Comparison of ENCODE assay signal across 16 mouse cellular contexts in the genomic region with DNA sequence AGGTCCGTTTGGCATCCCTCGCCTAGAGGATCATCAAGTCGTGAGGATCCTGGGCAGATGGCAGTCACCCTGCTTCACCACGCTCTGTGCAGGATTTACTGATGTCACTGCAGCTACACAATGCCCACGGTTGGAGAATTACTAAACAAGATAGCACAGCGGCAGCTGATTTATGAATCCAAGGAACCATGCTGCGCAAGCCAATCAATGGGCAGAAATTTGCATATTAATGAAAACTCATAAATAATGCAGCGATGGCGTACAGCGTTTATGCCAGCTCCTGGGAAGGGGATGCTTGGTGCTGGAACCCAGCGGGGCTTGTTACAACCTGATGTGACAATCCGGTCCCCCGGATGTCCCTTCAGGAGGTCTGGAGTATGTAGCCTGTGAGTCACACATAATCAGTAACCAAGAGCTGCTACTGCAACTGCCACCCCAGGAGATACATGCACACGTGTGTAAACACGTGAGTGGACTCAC. TPM values are rescaled to one million over a fixed set of nuclear protein-coding genes. Genes with fewer than 3 reads are reported as not detected.
DNase-seq lines count a peak whose midpoint lies in the region; ATAC-seq lines count a peak whose summit lies in the region.
"Had no signal": no experiment of that assay in that cellular context is flagged by ENCODE, and none has a peak within 500 bp of the region (broad histone marks: within the 10 kb centered on the region; RNA-seq: fewer than 3 reads in every experiment).

No protein-coding gene starts in this region.

- peaks cover 18% of the 10 kb centered on the region for H3K4me1 ChIP-seq in forebrain, embryonic 16.5 days (replicated peaks; ENCODE audit: control insufficient read depth, insufficient read depth, low read length)
- peaks cover 20% of the 10 kb centered on the region for H3K4me1 ChIP-seq in midbrain, embryonic 15.5 days
- 0 out of 2 replicates have a peak, but pooled peaks cover 7% of the 10 kb centered on the region for H3K4me1 ChIP-seq in kidney, embryonic 16.5 days (ENCODE audit: insufficient read depth, low read length)
- H3K4me1 ChIP-seq: heart, embryonic 13.5 days had no signal

- DNase-seq in cerebellum, adult 11 months, result no peak
- peak; percentile 62 for DNase-seq in brain, adult 2 months (ENCODE audit: low read depth, low spot score)
- no peak for DNase-seq in lung, postnatal 14 days
- no peak for DNase-seq in spleen, postnatal 10 days (ENCODE audit: low spot score in 2 of 2)
- DNase-seq: adrenal gland, postnatal 25 days; gastrocnemius, postnatal 14 days; lung, adult 18-20 months had no signal

- H3K36me3 ChIP-seq in forebrain, embryonic 16.5 days (ENCODE audit: control insufficient read depth, insufficient read depth), result no peaks in the 10 kb centered on the region
- H3K36me3 ChIP-seq in midbrain, embryonic 15.5 days (replicated peaks), result no peaks in the 10 kb centered on the region
- no peaks in the 10 kb centered on the region for H3K36me3 ChIP-seq in kidney, embryonic 16.5 days (ENCODE audit: insufficient read depth, low read length)
- H3K36me3 ChIP-seq: heart, embryonic 13.5 days; intestine, embryonic 15.5 days; limb, embryonic 12.5 days had no signal

- 0 out of 2 replicates have a peak, but pooled peaks have one; percentile 45 for ATAC-seq in cerebellum, adult (ENCODE audit: insufficient number of reproducible peaks, low FRiP score, low TSS enrichment)
- peak; percentile 88 for ATAC-seq in forebrain, embryonic 16.5 days
- ATAC-seq in midbrain, embryonic 15.5 days (replicated peaks), result 0 out of 2 replicates have a peak, but pooled peaks have one; percentile 59
- ATAC-seq in kidney, embryonic 16.5 days (ENCODE audit: low FRiP score, low TSS enrichment), result no peak
- ATAC-seq: intestine, embryonic 15.5 days had no signal

- peak overlapping the region; percentile 37 for H3K27ac ChIP-seq in forebrain, embryonic 16.5 days (ENCODE audit: low read length)
- peak overlapping the region; percentile 71 for H3K27ac ChIP-seq in midbrain, embryonic 15.5 days
- H3K27ac ChIP-seq in kidney, embryonic 16.5 days (ENCODE audit: low read length), result no peak overlapping the region
- H3K27ac ChIP-seq: heart, embryonic 13.5 days; intestine, embryonic 15.5 days; limb, embryonic 12.5 days; stomach, postnatal 0 days had no signal

- peak overlapping the region; percentile 37 for H3K4me2 ChIP-seq in forebrain, embryonic 16.5 days (ENCODE audit: low read length)
- H3K4me2 ChIP-seq in midbrain, embryonic 15.5 days, result peak overlapping the region; percentile 28
- no peak overlapping the region for H3K4me2 ChIP-seq in kidney, embryonic 16.5 days (replicated peaks; ENCODE audit: low read depth, low read length)
- H3K4me2 ChIP-seq: heart, embryonic 13.5 days; intestine, embryonic 15.5 days; limb, embryonic 12.5 days had no signal

- H3K9ac ChIP-seq in forebrain, embryonic 16.5 days (replicated peaks; ENCODE audit: low read depth, low read length), result peak overlapping the region; percentile 5; the same call in 1 of the 2 replicates
- H3K9ac ChIP-seq in midbrain, embryonic 15.5 days, result no peak overlapping the region
- H3K9ac ChIP-seq in kidney, embryonic 16.5 days (replicated peaks; ENCODE audit: low read length), result no peak overlapping the region
- H3K9ac ChIP-seq: heart, embryonic 13.5 days; intestine, embryonic 15.5 days; limb, embryonic 12.5 days had no signal

- H3K9me3 ChIP-seq in forebrain, embryonic 16.5 days (ENCODE audit: control insufficient read depth, low read length), result no peaks in the 10 kb centered on the region
- no peaks in the 10 kb centered on the region for H3K9me3 ChIP-seq in midbrain, embryonic 15.5 days
- H3K9me3 ChIP-seq in kidney, embryonic 16.5 days (ENCODE audit: low read length), result peaks cover 5% of the 10 kb centered on the region; the same call in 1 of the 2 replicates
- H3K9me3 ChIP-seq: heart, embryonic 13.5 days; intestine, embryonic 15.5 days had no signal

- WGBS in forebrain, embryonic 16.5 days, result 25% methylated on average over 15 of the region's 15 CpGs
- WGBS in midbrain, embryonic 15.5 days, result 37% methylated on average over 15 of the region's 15 CpGs
- WGBS in kidney, embryonic 16.5 days, result 77% methylated on average over 15 of the region's 15 CpGs

- no peak overlapping the region for H3K4me3 ChIP-seq in forebrain, embryonic 16.5 days (replicated peaks; ENCODE audit: low read length)
- H3K4me3 ChIP-seq in midbrain, embryonic 15.5 days, result no peak overlapping the region
- no peak overlapping the region for H3K4me3 ChIP-seq in kidney, embryonic 16.5 days (ENCODE audit: low read length)
- H3K4me3 ChIP-seq: heart, embryonic 13.5 days; intestine, embryonic 15.5 days; limb, embryonic 12.5 days had no signal

- no peaks in the 10 kb centered on the region for H3K27me3 ChIP-seq in forebrain, embryonic 16.5 days (replicated peaks; ENCODE audit: control insufficient read depth, insufficient read depth, low read length)
- H3K27me3 ChIP-seq in midbrain, embryonic 15.5 days (replicated peaks), result no peaks in the 10 kb centered on the region
- no peaks in the 10 kb centered on the region for H3K27me3 ChIP-seq in kidney, embryonic 16.5 days (ENCODE audit: insufficient read depth, low read length)
- H3K27me3 ChIP-seq: heart, embryonic 13.5 days; intestine, embryonic 15.5 days; limb, embryonic 12.5 days had no signal

RNA-seq across cellular contexts. Expression of a gene that starts 34.5 kb away (rescaled TPM):
- not detected in 2 replicates for polyA plus RNA-seq in forebrain, embryonic 16.5 days (2015; fragmentation: Nextera tagmentation; extraction: Ambion mirVana)
- polyA plus RNA-seq in midbrain, embryonic 15.5 days (2015; fragmentation: Nextera tagmentation; extraction: Ambion mirVana), result not detected in 2 replicates
- polyA plus RNA-seq in kidney, embryonic 16.5 days (2015; fragmentation: Nextera tagmentation; extraction: Ambion mirVana), result not detected in 2 replicates
- polyA plus RNA-seq: heart, embryonic 13.5 days; intestine, embryonic 15.5 days; large intestine, adult 2 months; limb, embryonic 12.5 days; stomach, postnatal 0 days had no signal

RNA-seq across cellular contexts. Expression of a gene that starts 39.9 kb away (rescaled TPM):
- 2.3 and 2.7 TPM in 2 replicates for polyA plus RNA-seq in forebrain, embryonic 16.5 days (2015; fragmentation: Nextera tagmentation; extraction: Ambion mirVana)
- polyA plus RNA-seq in midbrain, embryonic 15.5 days (2015; fragmentation: Nextera tagmentation; extraction: Ambion mirVana), result 2.0 and 2.8 TPM in 2 replicates
- polyA plus RNA-seq in kidney, embryonic 16.5 days (2015; fragmentation: Nextera tagmentation; extraction: Ambion mirVana), result 4.4 and 6.5 TPM in 2 replicates

RNA-seq across cellular contexts. Expression of a gene that starts 45.5 kb away (rescaled TPM):
- 9.2 and 9.6 TPM in 2 replicates for polyA plus RNA-seq in forebrain, embryonic 16.5 days (2015; fragmentation: Nextera tagmentation; extraction: Ambion mirVana)
- polyA plus RNA-seq in midbrain, embryonic 15.5 days (2015; fragmentation: Nextera tagmentation; extraction: Ambion mirVana), result 10.4 and 10.7 TPM in 2 replicates
- polyA plus RNA-seq in kidney, embryonic 16.5 days (2015; fragmentation: Nextera tagmentation; extraction: Ambion mirVana), result 6.1 and 7.0 TPM in 2 replicates
